Mouse (Mus musculus): ENCODE data around the gene Hist1h2bc. TPM values are rescaled to one million over a fixed set of nuclear protein-coding genes. Genes with fewer than 3 reads are reported as not detected.

Gene Hist1h2bc
- polyA plus RNA-seq, 1 experiment, result 16.8 TPM

DNA sequence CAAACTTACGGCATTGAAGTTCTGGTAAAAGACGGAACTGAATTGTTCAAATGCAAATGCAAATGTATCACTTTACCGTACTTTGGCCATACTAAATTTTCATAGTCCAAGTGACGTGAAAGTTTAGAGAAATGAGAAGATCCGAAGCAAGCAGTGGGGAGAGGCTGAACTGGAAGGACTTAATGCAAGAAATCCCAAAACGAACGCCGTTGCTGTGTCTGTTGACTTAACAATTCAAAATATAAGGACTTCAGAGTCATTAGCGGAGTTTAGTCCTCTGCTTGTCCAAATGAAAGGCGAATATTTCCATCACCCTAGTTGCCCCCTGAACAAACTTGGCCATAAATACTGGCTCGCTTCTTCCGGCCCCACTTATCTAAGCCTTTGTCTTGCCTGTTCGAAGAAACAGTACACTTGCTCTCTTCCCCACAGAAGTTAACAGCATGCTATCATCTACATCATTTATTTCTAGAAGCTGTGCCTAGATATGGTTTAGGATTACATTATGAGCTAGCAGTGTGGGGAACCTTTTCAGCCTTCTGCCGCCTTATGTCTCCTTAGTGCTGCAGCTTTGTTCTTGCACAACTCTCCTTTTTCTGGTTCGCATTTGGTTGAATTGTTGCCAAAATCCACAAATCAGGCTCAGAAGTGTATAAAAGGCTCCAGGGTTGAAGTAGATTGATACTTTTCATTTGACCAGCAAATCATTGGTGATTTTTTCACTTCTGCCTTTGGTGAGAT, 1.3 kb downstream of the Hist1h2bc start:
- Histone ChIP-seq H3K27me3 (ENCODE audit: control insufficient read depth, insufficient read depth, insufficient read length) (no peaks in the 10 kb centered on the region), H3K79me3 (ENCODE audit: low read depth) (no peaks in the 10 kb centered on the region), H3K79me2 (ENCODE audit: control insufficient read depth, insufficient read depth) (peaks cover 6% of the 10 kb centered on the region), H3ac (ENCODE audit: control insufficient read depth, insufficient read length, low read depth) (peak overlapping the region; percentile 69), H3K4me3 (ENCODE audit: insufficient read depth, poor library complexity, severe bottlenecking) (peak overlapping the region; percentile 15), H3K36me3 (ENCODE audit: control insufficient read depth, insufficient read depth) (no peaks in the 10 kb centered on the region)
- TF ChIP-seq MAX (IDR thresholded peaks at IDR 0.05) (no peak), MYOG (IDR thresholded peaks at IDR 0.05; ENCODE audit: control insufficient read depth, extremely low read depth, insufficient read length) (no peak), CEBPB (IDR thresholded peaks at IDR 0.05; ENCODE audit: low read depth) (peak; percentile 90)

DNA sequence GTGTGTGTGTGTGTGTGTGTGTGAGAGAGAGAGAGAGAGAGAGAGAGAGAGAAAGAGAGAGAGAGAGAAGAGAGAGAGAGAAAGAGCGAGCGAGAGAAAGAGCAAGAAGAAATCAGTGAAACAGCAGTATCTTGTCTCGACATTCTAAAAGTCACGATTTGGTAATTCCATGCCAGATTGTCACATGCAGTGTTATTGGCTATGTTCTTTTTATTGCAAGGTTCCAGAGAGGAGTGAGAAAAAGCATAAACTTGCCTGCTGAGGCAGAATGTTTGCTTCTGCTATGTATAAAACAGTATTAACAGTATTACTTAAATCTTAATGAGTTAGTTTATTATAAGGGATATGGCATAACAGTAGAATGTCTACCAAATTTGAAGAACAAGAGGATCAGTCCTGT, 2.0 kb downstream of the Hist1h2bc start:
- no peak overlapping the region for H3K4me3 ChIP-seq (ENCODE audit: insufficient read depth, poor library complexity, severe bottlenecking)
- TF ChIP-seq FOSL1 (IDR thresholded peaks at IDR 0.05; ENCODE audit: insufficient read depth, low read length, poor library complexity, severe bottlenecking) (no peak), MYOG (IDR thresholded peaks at IDR 0.05; ENCODE audit: control insufficient read depth, extremely low read depth, insufficient read length) (no peak), CTCF (IDR thresholded peaks at IDR 0.05; ENCODE audit: control insufficient read depth, insufficient read depth, insufficient read length) (no peak), CEBPB (IDR thresholded peaks at IDR 0.05; ENCODE audit: low read depth) (no peak), MAX (IDR thresholded peaks at IDR 0.05) (no peak), MYOD1 (IDR thresholded peaks at IDR 0.05; ENCODE audit: control insufficient read depth, insufficient read length, low read depth) (no peak), USF1 (IDR thresholded peaks at IDR 0.05; ENCODE audit: low read depth) (no peak)

DNA sequence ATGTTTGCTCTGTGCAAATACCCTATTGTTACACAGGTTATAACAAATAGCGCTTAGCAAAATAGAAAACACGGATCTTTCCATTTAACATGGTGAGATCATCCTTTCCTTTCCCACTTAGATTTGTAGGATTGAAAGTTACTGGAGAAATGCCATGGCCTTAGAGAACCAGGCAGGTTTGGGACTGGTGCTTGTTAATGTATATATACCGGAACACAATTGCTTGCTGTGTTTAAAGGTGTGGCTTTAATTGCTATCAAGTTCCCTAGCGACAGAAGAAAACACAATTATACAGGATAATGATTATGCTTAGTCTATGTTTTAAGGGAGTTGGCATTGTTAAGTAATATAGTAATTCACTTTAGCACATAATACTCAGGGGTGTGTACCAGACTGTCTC, 3.2 kb downstream of the Hist1h2bc start:
- TF ChIP-seq USF1 (IDR thresholded peaks at IDR 0.05; ENCODE audit: low read depth), result no peak
- TF ChIP-seq FOSL1 (IDR thresholded peaks at IDR 0.05; ENCODE audit: insufficient read depth, low read length, poor library complexity, severe bottlenecking), result no peak
- TF ChIP-seq CEBPB (IDR thresholded peaks at IDR 0.05; ENCODE audit: low read depth), result no peak
- no peak for TF ChIP-seq CTCF (IDR thresholded peaks at IDR 0.05; ENCODE audit: control insufficient read depth, insufficient read depth, insufficient read length)
- no peak for TF ChIP-seq MYOD1 (IDR thresholded peaks at IDR 0.05; ENCODE audit: control insufficient read depth, insufficient read length, low read depth)
- H3ac ChIP-seq (ENCODE audit: control insufficient read depth, insufficient read length, low read depth), result no peak overlapping the region
- no peaks in the 10 kb centered on the region for H3K79me3 ChIP-seq (ENCODE audit: low read depth)
- no peak overlapping the region for H3K4me3 ChIP-seq (ENCODE audit: insufficient read depth, poor library complexity, severe bottlenecking)
- no peaks in the 10 kb centered on the region for H3K27me3 ChIP-seq (ENCODE audit: control insufficient read depth, insufficient read depth, insufficient read length)
- H3K79me2 ChIP-seq (ENCODE audit: control insufficient read depth, insufficient read depth), result peaks cover 6% of the 10 kb centered on the region
- H3K36me3 ChIP-seq (ENCODE audit: control insufficient read depth, insufficient read depth), result no peaks in the 10 kb centered on the region

More for the DNA sequence above, 2.0 kb downstream of the Hist1h2bc start:
- H3K79me2 ChIP-seq (ENCODE audit: control insufficient read depth, insufficient read depth), result peaks cover 6% of the 10 kb centered on the region
- no peaks in the 10 kb centered on the region for H3K79me3 ChIP-seq (ENCODE audit: low read depth)
- H3K27me3 ChIP-seq (ENCODE audit: control insufficient read depth, insufficient read depth, insufficient read length), result no peaks in the 10 kb centered on the region
- H3ac ChIP-seq (ENCODE audit: control insufficient read depth, insufficient read length, low read depth), result peak overlapping the region; percentile 6
- H3K36me3 ChIP-seq (ENCODE audit: control insufficient read depth, insufficient read depth), result no peaks in the 10 kb centered on the region

DNA sequence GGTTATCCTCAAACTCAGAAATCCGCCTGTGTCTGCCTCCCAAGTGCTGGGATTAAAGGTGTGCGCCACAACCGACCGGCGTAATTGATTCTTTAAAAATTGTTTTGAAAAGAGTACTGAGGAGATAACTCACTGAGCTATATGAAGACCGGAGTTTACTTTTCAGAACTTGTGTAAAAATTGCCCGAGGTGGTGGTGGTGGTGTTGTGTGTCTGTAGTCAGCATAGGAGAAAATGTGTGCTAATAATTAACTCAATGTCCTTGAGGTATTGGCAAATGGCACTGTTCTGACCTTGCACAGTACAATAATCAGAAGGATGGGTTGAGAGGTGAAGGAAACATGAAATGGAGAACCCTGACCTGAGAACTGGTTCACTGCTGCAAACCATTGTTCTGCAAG, 3.9 kb downstream of the Hist1h2bc start:
- Histone ChIP-seq H3ac (ENCODE audit: control insufficient read depth, insufficient read length, low read depth) (no peak overlapping the region), H3K36me3 (ENCODE audit: control insufficient read depth, insufficient read depth) (no peaks in the 10 kb centered on the region), H3K27me3 (ENCODE audit: control insufficient read depth, insufficient read depth, insufficient read length) (no peaks in the 10 kb centered on the region), H3K79me3 (ENCODE audit: low read depth) (no peaks in the 10 kb centered on the region), H3K79me2 (ENCODE audit: control insufficient read depth, insufficient read depth) (peaks cover 6% of the 10 kb centered on the region), H3K4me3 (ENCODE audit: insufficient read depth, poor library complexity, severe bottlenecking) (no peak overlapping the region)
- TF ChIP-seq CEBPB (IDR thresholded peaks at IDR 0.05; ENCODE audit: low read depth) (no peak), MAX (IDR thresholded peaks at IDR 0.05) (no peak), USF1 (IDR thresholded peaks at IDR 0.05; ENCODE audit: low read depth) (no peak), CTCF (IDR thresholded peaks at IDR 0.05; ENCODE audit: control insufficient read depth, insufficient read depth, insufficient read length) (no peak)

DNA sequence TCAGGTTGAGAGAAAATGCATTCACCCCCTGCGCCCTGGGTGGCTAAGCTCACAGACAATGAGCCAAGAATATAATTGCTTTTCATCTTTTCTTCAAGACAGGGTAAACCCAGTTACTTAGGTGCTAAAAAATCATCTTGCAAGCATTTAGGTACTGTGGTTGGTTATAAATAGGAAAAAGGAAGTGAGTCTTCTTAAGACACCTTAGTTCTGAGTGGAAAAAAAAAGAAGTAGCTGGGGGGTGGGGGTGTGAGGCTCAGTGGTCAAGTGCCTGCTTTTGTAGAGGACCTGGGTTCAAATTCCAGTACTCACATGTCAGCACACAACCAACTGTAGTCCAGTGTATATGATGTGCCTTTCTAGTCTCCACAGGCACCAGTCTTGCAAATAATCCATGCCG, 5.0 kb downstream of the Hist1h2bc start:
- no peak overlapping the region for H3ac ChIP-seq (ENCODE audit: control insufficient read depth, insufficient read length, low read depth)
- peaks cover 6% of the 10 kb centered on the region for H3K79me2 ChIP-seq (ENCODE audit: control insufficient read depth, insufficient read depth)
- no peaks in the 10 kb centered on the region for H3K27me3 ChIP-seq (ENCODE audit: control insufficient read depth, insufficient read depth, insufficient read length)
- H3K4me3 ChIP-seq (ENCODE audit: insufficient read depth, poor library complexity, severe bottlenecking), result no peak overlapping the region
- no peak for TF ChIP-seq MAX (IDR thresholded peaks at IDR 0.05)
- no peak for TF ChIP-seq CTCF (IDR thresholded peaks at IDR 0.05; ENCODE audit: control insufficient read depth, insufficient read depth, insufficient read length)
- no peak for TF ChIP-seq FOSL1 (IDR thresholded peaks at IDR 0.05; ENCODE audit: insufficient read depth, low read length, poor library complexity, severe bottlenecking)
- TF ChIP-seq MYOD1 (IDR thresholded peaks at IDR 0.05; ENCODE audit: control insufficient read depth, insufficient read length, low read depth), result no peak
- TF ChIP-seq MYOG (IDR thresholded peaks at IDR 0.05; ENCODE audit: control insufficient read depth, extremely low read depth, insufficient read length), result no peak
- TF ChIP-seq CEBPB (IDR thresholded peaks at IDR 0.05; ENCODE audit: low read depth), result no peak
- TF ChIP-seq USF1 (IDR thresholded peaks at IDR 0.05; ENCODE audit: low read depth), result no peak
- no peaks in the 10 kb centered on the region for H3K79me3 ChIP-seq (ENCODE audit: low read depth)
- no peaks in the 10 kb centered on the region for H3K36me3 ChIP-seq (ENCODE audit: control insufficient read depth, insufficient read depth)

DNA sequence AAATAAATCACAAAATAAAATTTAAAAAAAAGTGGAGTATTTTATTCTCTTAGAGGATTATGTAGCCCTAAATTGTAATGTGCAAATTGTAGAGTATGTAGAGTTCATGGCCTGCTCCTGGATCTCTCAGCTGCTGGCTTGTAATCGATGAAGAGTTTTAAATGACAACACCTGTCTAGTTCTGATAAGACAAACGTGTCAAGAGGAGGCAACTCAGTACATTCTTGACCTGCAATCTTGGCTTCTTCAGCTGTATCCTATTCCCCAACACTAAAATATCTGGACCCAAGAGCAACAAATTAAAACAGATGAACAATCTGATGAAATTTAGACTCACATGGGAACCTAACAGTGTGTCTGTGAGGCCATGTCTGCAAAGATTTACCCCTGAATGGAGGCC, 5.5 kb downstream of the Hist1h2bc start:
- Histone ChIP-seq H3K4me3 (ENCODE audit: insufficient read depth, poor library complexity, severe bottlenecking) (no peak overlapping the region), H3K27me3 (ENCODE audit: control insufficient read depth, insufficient read depth, insufficient read length) (no peaks in the 10 kb centered on the region), H3K79me2 (ENCODE audit: control insufficient read depth, insufficient read depth) (peaks cover 6% of the 10 kb centered on the region), H3ac (ENCODE audit: control insufficient read depth, insufficient read length, low read depth) (no peak overlapping the region), H3K79me3 (ENCODE audit: low read depth) (no peaks in the 10 kb centered on the region), H3K36me3 (ENCODE audit: control insufficient read depth, insufficient read depth) (no peaks in the 10 kb centered on the region)
- no peak for TF ChIP-seq MAX (IDR thresholded peaks at IDR 0.05)
